Mouse (Mus musculus) left cerebral cortex, adult 11 months (tissue): Measurements from ENCODE around the gene Slc4a5.

Experiments
- DNase-seq: peaks from one replicate; pipeline ENCODE4 v3.0.0; 2022; ENCODE audit warnings: low spot score

Gene Slc4a5

DNA sequence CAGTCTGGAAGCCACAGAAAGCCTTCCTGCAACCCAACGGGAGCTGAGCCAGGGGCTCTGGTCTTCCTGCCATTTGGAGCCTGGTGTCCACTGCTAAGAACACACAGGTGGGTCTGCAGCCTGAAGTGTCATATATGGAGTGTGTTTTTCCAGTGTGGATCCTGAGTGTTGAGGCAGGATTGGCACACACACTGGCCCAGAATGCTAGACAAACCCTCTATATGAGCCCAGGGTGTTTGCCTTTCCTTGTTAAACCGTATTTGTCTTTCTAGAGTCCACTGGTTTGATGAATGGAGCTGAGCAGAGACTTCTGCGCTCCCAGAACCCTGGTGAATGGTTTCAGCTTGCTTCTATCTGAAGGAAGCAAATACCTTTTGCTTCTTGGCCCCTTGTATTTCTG lies at the start of gene Slc4a5:
Slc4a5 (plus strand) TSS at position 15 of the 400 bp plus-strand sequence.
- no peak for DNase-seq

DNA sequence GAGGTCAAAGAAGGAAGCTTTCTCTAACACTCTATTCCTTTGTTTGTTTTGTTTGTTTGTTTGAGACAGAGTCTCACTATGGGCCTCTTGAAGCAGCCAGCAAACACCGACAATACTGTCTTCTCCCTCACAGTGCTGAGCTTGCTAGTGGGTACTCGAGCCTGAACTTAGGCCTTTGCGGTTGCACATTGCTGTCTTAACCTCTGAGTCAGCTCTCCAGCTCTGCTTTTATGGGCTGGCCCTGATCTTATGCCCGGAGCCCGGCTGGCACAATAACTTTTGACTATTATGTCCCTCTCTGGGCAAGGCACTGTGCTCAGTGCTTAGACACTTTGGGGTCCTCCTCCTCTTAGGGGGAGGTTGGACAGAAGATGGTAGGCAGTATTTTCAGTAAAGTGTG lies 49.8 kb upstream of the Slc4a5 start:
- no peak for DNase-seq

DNA sequence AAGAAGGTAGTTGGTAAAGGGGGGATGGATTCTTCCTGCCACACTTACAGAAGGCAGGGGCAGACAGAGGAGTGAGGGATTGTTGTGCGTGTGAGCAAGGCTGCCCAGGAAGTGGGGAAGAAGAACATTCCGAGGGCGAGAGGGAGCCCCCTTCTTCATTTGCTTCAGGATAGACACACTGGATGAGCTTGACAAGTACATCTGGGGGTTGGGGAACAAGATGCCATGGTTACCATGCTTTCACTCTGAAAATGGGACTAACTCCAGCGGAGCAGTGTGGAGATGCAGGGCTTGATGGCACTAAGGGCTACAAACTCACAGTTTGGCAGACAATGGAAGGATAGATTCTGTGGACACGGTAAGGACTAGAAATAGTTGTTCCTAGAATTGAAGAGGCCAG lies 48.6 kb upstream of the Slc4a5 start:
- no peak for DNase-seq

DNA sequence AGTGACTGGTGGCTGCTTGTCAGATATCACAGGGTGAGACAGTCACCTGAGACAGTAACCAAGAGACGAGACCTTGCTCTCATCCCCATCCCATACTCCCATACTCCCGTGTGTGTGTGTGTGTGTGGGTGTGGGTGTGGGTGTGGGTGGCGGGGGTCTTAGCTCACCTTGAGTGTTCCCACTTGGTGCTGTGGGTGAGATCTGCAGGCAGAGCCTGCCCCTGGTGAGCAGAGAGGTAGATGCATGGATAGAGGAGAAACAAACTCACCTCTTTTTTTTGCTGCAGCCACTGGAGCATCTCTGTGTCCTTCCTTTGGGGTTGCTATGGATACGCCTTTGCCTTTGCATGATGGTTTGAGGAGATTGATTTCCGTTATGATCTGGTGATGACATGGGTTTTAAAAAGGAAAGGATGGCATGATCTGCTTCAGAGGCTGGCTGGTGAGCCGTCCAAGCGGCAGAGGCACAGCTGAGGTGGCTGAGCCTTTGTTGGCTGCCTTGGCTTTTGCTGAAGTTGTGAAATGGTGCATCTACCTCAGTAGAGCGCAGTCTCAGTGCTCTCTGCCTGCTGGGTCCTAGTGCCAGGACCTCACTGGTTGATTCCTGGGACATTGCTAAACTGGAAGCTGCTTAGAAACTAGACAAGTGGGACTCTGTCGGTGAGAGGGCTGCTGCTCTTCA lies 47.2 kb upstream of the Slc4a5 start:
- DNase-seq, result peak; percentile 53

DNA sequence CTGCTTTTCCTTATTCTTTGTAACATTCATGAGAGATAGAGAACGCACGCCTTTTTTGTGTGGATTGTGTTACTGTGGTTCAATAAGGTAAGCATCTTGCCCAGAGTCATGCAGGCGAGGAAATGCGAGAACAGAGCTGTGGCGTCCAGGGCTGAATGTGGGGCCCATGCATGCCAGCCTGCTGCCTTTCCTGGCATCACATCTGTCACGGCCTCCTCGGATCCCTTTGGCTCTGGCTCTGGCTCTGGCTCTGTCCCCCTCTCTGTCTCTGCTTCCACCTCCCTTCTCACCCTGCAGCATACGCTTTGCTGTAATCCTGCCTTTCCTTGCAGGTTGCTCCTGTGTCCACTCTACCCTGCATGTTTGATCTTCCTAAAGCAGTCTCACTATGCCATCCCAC lies 43.6 kb upstream of the Slc4a5 start:
- DNase-seq, result no peak

DNA sequence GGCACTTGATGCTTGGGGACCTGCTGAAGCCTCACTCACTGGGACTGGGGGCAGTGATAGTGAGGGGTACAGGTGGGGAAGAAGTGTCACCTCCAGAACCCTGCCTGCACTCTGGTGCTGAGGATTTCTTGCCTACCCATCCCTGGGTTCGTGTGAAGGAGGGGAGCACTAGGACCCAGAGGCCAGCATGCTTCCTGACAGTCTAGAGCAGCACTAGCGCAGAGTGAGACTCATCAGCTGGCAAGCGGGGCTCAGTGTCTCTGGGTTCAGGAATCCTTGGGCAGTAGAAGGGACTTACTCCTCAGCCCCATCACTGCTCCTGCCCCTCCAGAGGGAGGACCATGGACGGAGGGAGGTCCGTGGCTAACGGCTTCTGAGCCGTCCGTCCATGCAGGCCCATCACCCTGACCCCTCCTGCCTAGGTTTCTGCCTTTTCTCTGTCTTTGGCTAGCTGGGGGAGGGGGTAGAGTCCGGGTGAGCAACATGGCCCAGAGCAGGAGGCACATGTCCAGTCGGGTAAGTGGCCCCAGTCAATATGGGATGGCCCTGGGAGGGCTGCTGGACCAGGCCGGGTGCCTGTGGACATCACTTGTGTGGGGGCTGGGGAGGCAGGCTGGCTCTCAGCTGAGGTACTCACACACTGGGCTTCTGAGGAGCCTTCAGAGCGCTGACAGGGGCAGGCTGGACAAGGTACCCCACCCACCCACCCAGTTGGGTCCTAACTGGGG lies 40.1 kb upstream of the Slc4a5 start:
- DNase-seq, result peak; percentile 50

DNA sequence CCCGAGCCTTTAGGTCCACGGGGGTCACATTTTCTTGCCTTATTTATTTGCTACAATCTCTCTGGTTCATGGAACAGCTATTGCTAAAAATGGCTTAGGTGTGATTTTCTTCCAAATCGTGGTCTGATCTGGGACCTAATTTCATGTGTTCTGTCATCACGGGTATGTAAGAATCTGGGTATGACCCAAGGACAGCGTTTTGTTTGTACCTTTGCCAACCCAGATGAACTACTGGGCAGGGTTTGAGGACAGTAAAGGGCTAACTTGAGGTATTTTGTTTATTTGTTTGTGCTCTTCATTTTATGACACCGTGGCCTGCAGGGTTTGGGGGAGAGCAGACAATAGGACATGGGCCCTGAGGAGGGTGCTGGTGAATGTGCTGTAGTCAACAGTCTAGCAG lies 39.0 kb upstream of the Slc4a5 start:
- DNase-seq, result no peak

DNA sequence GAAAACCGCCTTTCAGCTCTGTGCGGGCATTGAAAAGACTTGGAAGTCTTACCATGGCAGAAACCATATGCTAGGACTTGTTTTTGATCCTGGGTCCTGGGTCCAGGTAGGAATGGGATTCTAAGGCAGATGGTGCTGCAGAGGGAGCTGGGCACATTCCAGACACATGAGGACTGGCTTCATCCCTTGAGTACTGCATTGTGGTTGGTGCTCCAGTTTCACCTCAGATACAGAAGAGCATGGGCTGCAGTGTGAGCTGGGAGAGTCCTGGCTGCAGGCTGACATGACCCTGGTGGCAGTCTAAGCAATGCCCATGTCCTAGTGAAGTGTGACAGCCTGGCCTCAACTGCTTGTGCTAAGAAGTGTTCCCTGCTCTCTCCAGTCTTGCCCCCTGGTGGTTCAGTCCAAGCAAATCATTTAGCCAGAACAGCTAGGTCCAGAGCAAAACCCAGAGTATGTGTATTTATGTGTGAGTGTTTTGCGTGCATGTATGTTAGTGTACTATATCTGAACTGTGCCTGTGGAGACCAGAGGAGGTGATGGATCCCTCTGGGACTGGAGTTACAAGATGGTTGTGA lies 34.7 kb upstream of the Slc4a5 start:
- DNase-seq, result no peak

DNA sequence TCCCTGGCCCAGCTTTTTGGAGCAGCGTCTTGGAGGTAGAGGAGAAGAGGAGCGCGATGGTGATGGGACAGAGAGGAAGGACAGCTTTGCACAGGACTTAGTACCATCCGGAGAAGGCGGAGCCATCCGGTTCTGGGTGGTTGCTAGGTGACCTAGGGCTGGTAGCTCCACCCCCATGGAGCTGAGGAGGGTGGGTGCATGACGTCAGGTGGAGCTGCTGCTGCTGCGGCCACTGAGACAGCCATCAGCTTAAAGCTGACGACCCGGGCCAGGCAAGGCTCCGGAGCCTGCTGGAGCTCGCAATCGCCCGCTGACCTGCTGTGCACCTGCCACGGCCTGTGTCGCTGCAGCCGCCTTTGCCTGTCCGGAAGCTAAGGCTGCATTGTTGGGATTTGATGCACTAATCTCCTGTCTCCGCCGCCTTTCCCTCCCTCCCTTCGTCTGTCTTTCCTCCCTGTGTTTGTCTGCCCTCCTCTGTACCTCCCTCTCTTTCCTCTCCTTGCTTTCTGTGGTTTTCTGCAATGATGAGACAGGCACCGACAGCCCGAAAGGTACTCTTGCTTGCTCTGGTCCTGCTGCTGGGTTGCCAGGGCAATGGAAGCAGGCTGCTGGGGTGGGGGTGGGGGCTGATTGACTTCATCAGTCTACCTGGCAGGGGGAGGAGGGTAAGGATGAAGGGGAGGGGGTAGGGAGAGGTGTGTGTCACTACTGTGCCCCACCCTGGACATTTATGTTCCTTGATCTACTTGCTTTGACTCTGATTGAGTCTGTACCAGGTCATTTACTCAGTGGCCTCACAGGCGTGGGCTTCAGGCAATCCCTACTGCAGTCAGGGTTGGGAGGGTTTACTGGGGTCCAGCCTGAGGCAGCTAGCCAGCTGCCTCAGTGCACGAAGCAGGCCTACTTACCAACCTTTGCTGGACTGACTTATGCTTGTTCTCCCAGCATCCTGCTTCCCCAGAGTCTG lies 33.5 kb upstream of the Slc4a5 start:
- peak; percentile 90 for DNase-seq

DNA sequence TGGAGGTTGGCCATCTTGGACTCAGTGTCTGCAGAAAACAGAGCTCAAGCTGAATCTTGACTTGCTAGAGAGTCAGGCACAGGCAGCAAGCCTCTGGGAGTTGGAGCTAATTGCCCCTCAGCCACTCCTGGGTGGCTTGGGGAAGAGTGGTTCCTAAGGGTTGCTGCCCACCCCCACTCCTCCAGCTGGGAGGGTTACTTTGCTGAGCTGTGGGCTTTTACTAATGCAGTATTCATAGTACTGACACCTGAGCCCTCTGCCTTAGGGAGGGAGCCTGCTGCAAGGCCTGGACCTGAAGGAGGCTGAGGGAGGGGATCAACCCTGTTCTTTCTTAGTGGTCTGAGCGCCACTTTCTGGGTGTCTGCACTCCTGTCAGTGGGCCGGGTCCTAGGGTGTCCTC lies 32.7 kb upstream of the Slc4a5 start:
- no peak for DNase-seq

DNA sequence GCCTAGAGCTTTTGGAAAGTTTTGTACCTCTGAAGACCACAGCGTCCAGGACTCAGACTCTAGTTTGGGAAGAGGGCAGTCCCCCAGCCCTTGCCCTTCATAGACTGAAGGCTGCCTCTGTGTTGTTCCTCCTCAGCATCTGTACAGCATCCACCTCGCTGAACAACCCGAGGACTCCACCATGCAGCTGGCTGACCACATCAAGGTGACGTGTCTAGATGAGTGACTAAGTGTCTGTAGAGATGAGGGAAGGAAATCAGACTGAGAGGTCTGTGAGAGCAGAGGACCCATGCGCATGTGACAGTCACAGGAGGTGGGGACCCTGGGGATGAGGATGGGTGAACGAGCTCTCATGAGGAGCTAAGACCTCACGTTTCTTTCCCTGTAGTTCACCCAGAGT lies 26.1 kb upstream of the Slc4a5 start:
- no peak for DNase-seq

DNA sequence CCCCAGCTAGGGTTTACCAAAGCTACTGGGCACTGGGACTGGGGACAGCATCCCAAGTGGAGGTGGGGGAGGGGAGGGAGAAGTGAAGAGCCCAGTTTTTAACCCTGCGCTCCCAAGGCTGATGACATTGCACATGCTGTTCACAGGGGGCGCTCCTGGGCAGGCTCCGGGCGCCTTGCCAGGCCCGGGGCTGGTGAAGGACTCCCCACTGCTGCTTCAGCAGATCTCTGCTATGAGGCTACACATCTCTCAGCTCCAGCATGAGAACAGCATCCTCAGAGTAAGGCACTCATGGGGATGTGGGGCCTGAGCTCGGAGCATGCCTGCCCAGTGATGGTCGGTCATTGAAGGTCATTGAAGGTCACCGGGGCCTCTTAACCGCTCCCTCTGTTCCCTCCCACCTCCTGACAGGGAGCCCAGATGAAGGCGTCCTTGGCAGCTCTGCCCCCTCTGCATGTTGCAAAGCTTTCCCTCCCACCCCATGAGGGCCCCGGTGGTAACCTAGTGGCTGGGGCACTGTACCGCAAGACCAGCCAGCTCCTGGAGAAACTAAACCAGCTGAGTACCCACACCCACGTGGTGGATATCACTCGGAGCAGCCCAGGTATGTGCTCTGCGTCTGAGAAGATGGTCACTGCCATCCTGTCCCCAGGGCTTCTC lies 22.2 kb upstream of the Slc4a5 start:
- no peak for DNase-seq

DNA sequence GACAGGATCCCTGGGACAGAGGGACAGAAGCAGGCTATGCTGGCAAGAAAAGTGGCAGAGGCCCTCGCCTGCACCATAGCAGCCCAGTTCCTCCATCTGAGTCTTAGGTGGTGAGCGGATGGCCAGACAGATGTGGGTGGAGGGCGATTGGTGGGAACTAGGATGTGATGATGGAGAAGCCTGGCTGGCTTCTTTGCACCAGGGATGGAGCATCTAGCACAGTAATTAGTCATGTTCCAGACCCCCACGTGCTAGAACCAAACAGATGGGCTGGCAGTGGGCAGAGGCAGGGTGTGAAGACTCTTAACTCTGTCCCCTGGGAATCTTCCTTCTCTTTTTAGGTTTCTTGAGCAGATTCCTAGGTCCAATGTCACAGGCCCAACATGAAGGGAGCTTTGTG lies 16.3 kb upstream of the Slc4a5 start:
- DNase-seq, result no peak

DNA sequence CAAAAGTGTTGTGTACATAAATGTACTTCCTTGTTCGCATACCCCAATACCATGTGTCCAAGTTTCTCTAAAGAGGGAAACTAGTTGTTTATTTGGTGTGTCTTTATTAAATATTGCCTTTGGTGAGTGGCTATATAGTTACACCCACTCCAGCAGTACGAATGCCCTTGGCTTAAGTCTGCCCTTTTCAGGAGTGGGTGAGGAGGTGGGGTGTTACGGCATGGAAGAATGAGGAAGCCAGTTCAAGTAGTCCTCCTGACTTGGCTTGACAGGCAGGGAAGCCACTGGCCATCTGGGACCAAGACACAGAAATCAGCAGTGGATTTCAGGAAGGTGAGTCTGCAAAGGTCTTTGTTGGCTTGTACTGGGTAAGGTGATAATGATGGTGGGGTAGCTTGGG lies 13.8 kb upstream of the Slc4a5 start:
- DNase-seq, result no peak

DNA sequence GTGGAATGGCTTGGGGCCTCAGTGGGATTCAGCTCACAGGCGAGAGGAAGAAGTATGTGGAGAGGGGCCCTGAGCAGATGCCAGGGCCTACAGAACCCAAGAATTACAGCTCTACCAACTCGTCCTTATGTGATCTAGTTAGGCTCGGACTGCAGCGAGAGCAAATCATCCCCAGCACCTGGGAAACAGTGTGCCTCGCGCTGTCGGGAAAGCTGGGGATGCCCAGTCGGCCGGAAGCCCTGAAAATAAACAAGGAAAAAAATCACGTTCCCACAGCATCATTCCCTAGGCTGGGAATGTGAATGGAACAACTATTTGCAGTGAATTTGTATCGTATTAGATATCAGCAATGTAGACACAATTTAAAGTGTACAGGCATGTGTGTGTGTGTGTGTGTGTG lies 13.3 kb upstream of the Slc4a5 start:
- no peak for DNase-seq

DNA sequence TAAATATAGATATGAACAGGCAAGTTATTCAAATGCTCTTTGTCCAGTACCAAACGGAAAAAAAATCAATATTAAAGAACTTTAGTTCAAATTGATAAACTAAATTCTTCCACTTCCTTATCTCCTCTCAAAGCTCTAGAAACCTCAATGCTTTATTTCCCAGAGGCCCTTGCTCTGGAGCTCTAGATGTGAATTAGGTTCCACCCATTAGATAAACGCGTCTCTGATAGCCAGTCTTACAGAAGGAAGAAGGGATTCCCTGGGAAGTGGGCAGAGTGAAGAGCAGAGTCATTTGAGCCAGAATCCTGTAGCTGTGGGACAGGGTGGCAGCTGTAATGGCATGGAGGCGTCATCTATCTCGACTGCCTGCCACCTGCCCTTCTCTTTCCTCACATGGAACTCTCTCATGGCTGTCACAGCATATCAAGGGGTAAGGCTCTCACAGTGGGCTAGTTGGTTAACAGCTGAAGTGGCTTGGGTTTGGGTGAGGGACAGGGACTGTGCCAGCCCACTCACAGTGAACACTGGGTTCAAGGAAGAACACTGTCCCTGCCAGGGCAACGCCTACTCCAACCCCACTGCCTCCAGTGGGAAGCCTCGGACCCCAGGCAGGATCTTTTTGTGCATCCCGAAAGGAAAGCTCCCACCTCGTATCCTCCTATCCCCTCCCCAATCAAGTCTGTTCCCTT lies 12.1 kb upstream of the Slc4a5 start:
- DNase-seq, result no peak

DNA sequence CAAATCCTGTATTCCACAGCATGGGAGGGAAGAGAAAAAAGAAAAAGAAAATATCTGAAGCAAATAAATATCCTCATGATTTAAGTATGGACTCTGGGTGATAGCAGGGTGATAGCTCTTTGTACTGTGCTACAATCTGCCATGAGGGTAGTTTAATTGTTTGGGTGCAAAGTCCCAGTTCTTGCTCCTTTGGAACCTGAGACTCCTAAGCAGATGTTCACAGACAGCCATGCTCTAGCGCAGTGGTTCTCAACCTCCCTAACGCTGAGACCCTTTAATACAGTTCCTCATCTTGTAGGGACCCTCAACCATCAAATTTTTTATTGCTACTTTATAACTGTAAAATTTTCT lies 11.6 kb upstream of the Slc4a5 start:
- DNase-seq, result no peak

DNA sequence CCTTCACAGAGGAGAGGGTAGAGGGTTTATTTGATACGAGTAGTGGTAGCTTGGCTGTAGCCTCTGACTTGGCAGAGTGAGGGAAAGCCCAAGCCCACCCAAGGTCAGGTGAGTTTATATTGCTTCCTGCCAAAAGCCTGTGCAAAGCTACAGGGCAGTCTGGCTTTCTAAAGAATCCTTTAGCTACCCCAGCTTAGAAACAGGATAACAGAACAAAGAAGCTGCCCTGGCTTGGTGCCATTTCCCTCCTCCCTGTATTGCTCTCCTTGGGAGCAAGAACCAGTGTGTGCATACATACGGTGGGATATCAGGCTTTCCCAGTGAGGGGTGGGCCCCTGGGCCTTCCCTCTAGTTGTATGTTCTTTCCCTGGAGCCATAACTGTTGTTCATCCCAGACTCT lies 9.1 kb upstream of the Slc4a5 start:
- DNase-seq, result no peak

DNA sequence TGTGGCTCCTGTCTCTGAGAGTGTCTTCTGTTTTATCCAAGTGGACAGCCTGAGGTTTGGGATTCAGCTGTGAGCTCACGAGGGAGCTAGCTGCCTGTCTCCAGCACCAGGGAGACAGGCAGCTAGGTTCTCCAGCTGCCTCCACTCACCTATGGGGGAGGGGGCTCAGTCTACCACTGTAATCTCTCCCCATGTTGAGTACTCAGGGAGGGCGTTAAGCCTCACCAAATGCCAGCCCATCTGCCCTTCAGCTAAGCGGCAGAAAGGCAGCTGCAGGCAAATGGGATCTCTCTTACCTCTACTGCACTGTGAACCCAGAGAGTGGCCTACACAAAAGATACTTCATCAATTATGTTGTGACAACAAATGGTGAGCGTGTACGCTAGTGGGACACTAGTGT lies 8.1 kb upstream of the Slc4a5 start:
- DNase-seq, result no peak

DNA sequence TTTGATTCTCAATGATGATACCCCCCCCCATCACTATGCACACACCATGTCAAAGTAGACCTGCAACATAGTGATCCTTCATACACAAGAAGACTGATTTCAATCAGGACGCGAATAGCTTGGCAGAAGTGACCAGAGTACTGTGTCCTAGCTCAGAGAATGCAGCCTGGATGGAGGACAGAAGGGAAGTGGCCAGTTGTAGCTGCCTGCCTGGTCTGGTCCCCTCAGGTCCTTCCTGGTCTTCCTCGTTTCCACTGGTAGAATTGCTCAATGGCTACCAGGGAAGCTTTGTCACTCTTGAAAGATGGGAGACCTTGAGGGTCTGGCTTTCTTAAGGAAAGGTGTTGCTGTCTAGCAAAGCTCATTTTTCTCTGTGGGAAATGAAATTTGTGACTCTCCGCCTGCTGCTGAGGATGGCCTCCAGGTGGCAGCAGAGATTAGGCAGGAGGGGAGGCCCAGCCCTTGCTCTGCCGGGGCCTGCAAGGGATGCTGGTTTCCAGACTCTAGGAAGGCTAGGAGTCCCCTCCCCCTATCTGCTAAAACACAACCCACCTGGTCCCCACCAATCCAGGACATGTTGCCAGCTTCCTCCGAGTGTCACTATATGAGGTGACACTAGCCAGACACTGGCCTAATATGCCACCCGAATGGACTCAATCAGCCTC lies 4.5 kb upstream of the Slc4a5 start:
- DNase-seq, result no peak

DNA sequence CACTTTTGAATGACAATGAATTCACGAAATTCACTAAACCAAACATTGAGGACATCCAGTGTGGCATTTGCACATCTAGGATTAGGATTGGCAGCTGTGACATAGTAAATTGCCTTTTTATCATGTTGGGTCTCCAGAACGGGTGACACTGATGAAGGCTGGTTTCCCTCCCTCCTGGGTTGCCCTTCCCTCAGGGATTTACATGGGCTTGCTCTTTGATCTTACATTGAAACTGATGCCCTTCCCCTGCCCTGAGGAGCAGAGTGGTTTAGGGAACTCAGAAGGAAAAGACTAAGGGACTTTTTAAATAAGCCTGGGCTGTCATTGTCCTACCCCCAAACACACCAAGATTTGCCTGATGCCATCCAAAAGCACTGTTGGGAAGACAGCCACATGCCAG lies 11.9 kb downstream of the Slc4a5 start:
- DNase-seq, result no peak
